Mouse (Mus musculus): ENCODE measurements around the gene Sbf2. TPM values are rescaled to one million over a fixed set of nuclear protein-coding genes. Genes with fewer than 3 reads are reported as not detected.
"Not testable (repeated sequence)": the region's sequence is repeated elsewhere in the genome, so short reads cannot be mapped to it uniquely, and the experiment has no call there.

The Sbf2 gene
- polyA plus RNA-seq, 1 experiment from 2014 or later, result 32.1 TPM

- WGBS, result 76% methylated on average over 13 of the region's 13 CpGs
- ATAC-seq (ENCODE audit: low FRiP score, low TSS enrichment), result no peak
- no peak overlapping the region for H3K9ac ChIP-seq (replicated peaks; ENCODE audit: low read length)
- H3K27me3 ChIP-seq (ENCODE audit: insufficient read depth, low read length), result peaks cover 33% of the 10 kb centered on the region
- peaks cover 41% of the 10 kb centered on the region for H3K4me1 ChIP-seq (ENCODE audit: insufficient read depth, low read length)
- H3K9me3 ChIP-seq (ENCODE audit: low read length), result no peaks in the 10 kb centered on the region
- H3K36me3 ChIP-seq (ENCODE audit: insufficient read depth, low read length), result no peaks in the 10 kb centered on the region
- no peak overlapping the region for H3K4me2 ChIP-seq (replicated peaks; ENCODE audit: low read depth, low read length)
- no peak overlapping the region for H3K4me3 ChIP-seq (ENCODE audit: low read length)
- no peak overlapping the region for H3K27ac ChIP-seq (ENCODE audit: low read length)
Observed at GRCm38 (mm10) chr7:110624961-110625360, 10.2 kb upstream of the Sbf2 start.

- Histone ChIP-seq H3K36me3 (ENCODE audit: insufficient read depth, low read length) (no peaks in the 10 kb centered on the region), H3K9me3 (ENCODE audit: low read length) (no peaks in the 10 kb centered on the region), H3K9ac (replicated peaks; ENCODE audit: low read length) (no peak overlapping the region), H3K27me3 (ENCODE audit: insufficient read depth, low read length) (peaks cover 33% of the 10 kb centered on the region), H3K4me1 (ENCODE audit: insufficient read depth, low read length) (peaks cover 35% of the 10 kb centered on the region), H3K4me3 (ENCODE audit: low read length) (no peak overlapping the region), H3K27ac (ENCODE audit: low read length) (no peak overlapping the region), H3K4me2 (replicated peaks; ENCODE audit: low read depth, low read length) (no peak overlapping the region)
- 60% methylated on average over 2 of the region's 2 CpGs for WGBS
- ATAC-seq (ENCODE audit: low FRiP score, low TSS enrichment), result no peak
Observed at GRCm38 (mm10) chr7:110624067-110624466, 9.3 kb upstream of the Sbf2 start.

GRCm38 (mm10) chr7:110619086-110619611 is 4.4 kb upstream of the Sbf2 start:
- peaks cover 5% of the 10 kb centered on the region for H3K4me1 ChIP-seq (ENCODE audit: insufficient read depth, low read length)
- no peak overlapping the region for H3K9ac ChIP-seq (replicated peaks; ENCODE audit: low read length)
- WGBS, result 41% methylated on average over 9 of the region's 9 CpGs
- ATAC-seq (ENCODE audit: low FRiP score, low TSS enrichment), result no peak
- 0 out of 2 replicates have a peak, but pooled peaks cover 2% of the 10 kb centered on the region for H3K27me3 ChIP-seq (ENCODE audit: insufficient read depth, low read length)
- no peak overlapping the region for H3K4me3 ChIP-seq (ENCODE audit: low read length)
- H3K4me2 ChIP-seq (replicated peaks; ENCODE audit: low read depth, low read length), result no peak overlapping the region
- no peak overlapping the region for H3K27ac ChIP-seq (ENCODE audit: low read length)
- no peaks in the 10 kb centered on the region for H3K36me3 ChIP-seq (ENCODE audit: insufficient read depth, low read length)
- no peaks in the 10 kb centered on the region for H3K9me3 ChIP-seq (ENCODE audit: low read length)

DNA sequence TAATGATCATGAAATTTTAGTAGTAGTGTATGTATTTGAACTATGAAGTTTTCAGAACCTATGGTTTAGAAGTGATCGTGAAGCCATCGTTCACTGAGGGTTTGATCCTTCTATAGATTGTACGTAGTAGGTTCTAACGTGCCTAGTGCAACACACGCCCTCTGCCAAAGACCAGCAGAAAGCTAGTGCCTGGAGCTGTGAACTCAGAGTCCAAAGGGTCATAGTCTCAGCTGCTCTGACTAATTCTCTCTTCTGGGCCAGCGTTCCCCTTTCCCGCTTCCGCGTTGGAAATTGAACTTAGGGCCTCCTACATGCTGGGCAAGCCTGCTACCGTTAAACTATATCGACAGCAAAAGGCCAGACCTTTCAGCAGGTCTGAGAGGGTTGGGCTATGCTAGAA is 1.1 kb upstream of the Sbf2 start:
- Histone ChIP-seq H3K9ac (replicated peaks; ENCODE audit: low read length) (no peak overlapping the region; the same call in 1 of the 2 replicates), H3K27ac (ENCODE audit: low read length) (peak overlapping the region; percentile 99), H3K4me2 (replicated peaks; ENCODE audit: low read depth, low read length) (peak overlapping the region; percentile 86), H3K4me3 (ENCODE audit: low read length) (peak overlapping the region; percentile 83), H3K36me3 (ENCODE audit: insufficient read depth, low read length) (no peaks in the 10 kb centered on the region), H3K4me1 (ENCODE audit: insufficient read depth, low read length) (peaks cover 15% of the 10 kb centered on the region), H3K27me3 (ENCODE audit: insufficient read depth, low read length) (no peaks in the 10 kb centered on the region), H3K9me3 (ENCODE audit: low read length) (no peaks in the 10 kb centered on the region)
- ATAC-seq (ENCODE audit: low FRiP score, low TSS enrichment), result no peak
- WGBS, result 18% methylated on average over 11 of the region's 11 CpGs

DNA sequence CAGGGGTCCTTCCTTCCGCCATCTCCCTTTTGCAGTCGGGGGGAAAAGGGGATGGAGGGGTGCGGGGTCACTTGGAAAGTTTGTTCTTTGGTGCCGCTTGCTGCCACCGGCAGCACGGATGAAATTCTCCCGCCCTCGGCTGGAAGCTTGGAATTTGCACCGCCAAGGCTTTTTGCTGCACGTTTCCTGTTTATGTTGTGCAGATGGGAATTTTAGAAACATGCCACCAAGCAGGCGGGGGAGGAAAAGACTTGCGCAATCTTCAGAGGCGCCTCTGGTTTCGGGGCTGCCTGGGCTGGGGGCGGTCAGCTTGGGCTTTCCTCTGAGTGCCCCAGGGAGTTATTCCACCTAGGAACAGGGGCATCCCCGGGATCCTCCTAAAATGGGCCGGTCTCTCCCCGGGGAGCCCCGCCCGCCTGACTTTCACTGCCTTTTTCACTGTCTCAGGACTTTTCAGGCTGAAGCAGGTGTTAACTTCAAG is 469 bp upstream of the Sbf2 start:
- Histone ChIP-seq H3K36me3 (ENCODE audit: insufficient read depth, low read length) (no peaks in the 10 kb centered on the region), H3K9me3 (ENCODE audit: low read length) (no peaks in the 10 kb centered on the region), H3K9ac (replicated peaks; ENCODE audit: low read length) (peak overlapping the region; percentile 96), H3K4me2 (replicated peaks; ENCODE audit: low read depth, low read length) (peak overlapping the region; percentile 86), H3K4me1 (ENCODE audit: insufficient read depth, low read length) (peaks cover 15% of the 10 kb centered on the region), H3K4me3 (ENCODE audit: low read length) (peak overlapping the region; percentile 83), H3K27ac (ENCODE audit: low read length) (peak overlapping the region; percentile 99), H3K27me3 (ENCODE audit: insufficient read depth, low read length) (no peaks in the 10 kb centered on the region)
- 0% methylated on average over 20 of the region's 20 CpGs for WGBS
- ATAC-seq (ENCODE audit: low FRiP score, low TSS enrichment), result peak; percentile 43; the same call in 1 of the 2 replicates

- Histone ChIP-seq H3K9me3 (ENCODE audit: low read length) (no peaks in the 10 kb centered on the region), H3K27me3 (ENCODE audit: insufficient read depth, low read length) (no peaks in the 10 kb centered on the region), H3K27ac (ENCODE audit: low read length) (peak overlapping the region; percentile 99), H3K4me1 (ENCODE audit: insufficient read depth, low read length) (peaks cover 15% of the 10 kb centered on the region), H3K36me3 (ENCODE audit: insufficient read depth, low read length) (no peaks in the 10 kb centered on the region), H3K4me2 (replicated peaks; ENCODE audit: low read depth, low read length) (peak overlapping the region; percentile 86), H3K4me3 (ENCODE audit: low read length) (peak overlapping the region; percentile 83), H3K9ac (replicated peaks; ENCODE audit: low read length) (peak overlapping the region; percentile 96)
- ATAC-seq (ENCODE audit: low FRiP score, low TSS enrichment), result peak; percentile 1; the same call in 1 of the 2 replicates
- 1% methylated on average over 17 of the region's 17 CpGs for WGBS
Observed at GRCm38 (mm10) chr7:110613381-110614132, 1.2 kb downstream of the Sbf2 start.

GRCm38 (mm10) chr7:110606906-110607305 is 7.8 kb downstream of the Sbf2 start:
- Histone ChIP-seq H3K9ac (replicated peaks; ENCODE audit: low read length) (no peak overlapping the region), H3K4me2 (replicated peaks; ENCODE audit: low read depth, low read length) (no peak overlapping the region)
- no peak for ATAC-seq (ENCODE audit: low FRiP score, low TSS enrichment)

GRCm38 (mm10) chr7:110605476-110605875 is 9.2 kb downstream of the Sbf2 start:
- Histone ChIP-seq H3K27ac (ENCODE audit: low read length) (no peak overlapping the region), H3K27me3 (ENCODE audit: insufficient read depth, low read length) (no peaks in the 10 kb centered on the region), H3K4me2 (replicated peaks; ENCODE audit: low read depth, low read length) (no peak overlapping the region), H3K9ac (replicated peaks; ENCODE audit: low read length) (no peak overlapping the region), H3K36me3 (ENCODE audit: insufficient read depth, low read length) (no peaks in the 10 kb centered on the region), H3K4me3 (ENCODE audit: low read length) (no peak overlapping the region), H3K9me3 (ENCODE audit: low read length) (peaks cover 3% of the 10 kb centered on the region; the same call in 1 of the 2 replicates), H3K4me1 (ENCODE audit: insufficient read depth, low read length) (0 out of 2 replicates have a peak, but pooled peaks cover 1% of the 10 kb centered on the region)
- 81% methylated on average over 4 of the region's 4 CpGs for WGBS
- ATAC-seq (ENCODE audit: low FRiP score, low TSS enrichment), result no peak

More at GRCm38 (mm10) chr7:110606906-110607305, 7.8 kb downstream of the Sbf2 start:
- 81% methylated on average over 1 of the region's 1 CpGs for WGBS
- Histone ChIP-seq H3K27ac (ENCODE audit: low read length) (no peak overlapping the region), H3K4me3 (ENCODE audit: low read length) (no peak overlapping the region), H3K36me3 (ENCODE audit: insufficient read depth, low read length) (no peaks in the 10 kb centered on the region), H3K9me3 (ENCODE audit: low read length) (peaks cover 3% of the 10 kb centered on the region; the same call in 1 of the 2 replicates), H3K4me1 (ENCODE audit: insufficient read depth, low read length) (no peaks in the 10 kb centered on the region), H3K27me3 (ENCODE audit: insufficient read depth, low read length) (no peaks in the 10 kb centered on the region)

- H3K27me3 ChIP-seq (ENCODE audit: insufficient read depth, low read length), result no peaks in the 10 kb centered on the region
- no peak overlapping the region for H3K9ac ChIP-seq (replicated peaks; ENCODE audit: low read length)
- H3K9me3 ChIP-seq (ENCODE audit: low read length), result peaks cover 6% of the 10 kb centered on the region
- no peak overlapping the region for H3K4me3 ChIP-seq (ENCODE audit: low read length)
- 0 out of 2 replicates have a peak, but pooled peaks cover 2% of the 10 kb centered on the region for H3K4me1 ChIP-seq (ENCODE audit: insufficient read depth, low read length)
- H3K27ac ChIP-seq (ENCODE audit: low read length), result no peak overlapping the region
- WGBS, result 96% methylated on average over 1 of the region's 1 CpGs
- H3K36me3 ChIP-seq (ENCODE audit: insufficient read depth, low read length), result peaks cover 7% of the 10 kb centered on the region; the same call in 1 of the 2 replicates
- no peak overlapping the region for H3K4me2 ChIP-seq (replicated peaks; ENCODE audit: low read depth, low read length)
- no peak for ATAC-seq (ENCODE audit: low FRiP score, low TSS enrichment)
Observed at GRCm38 (mm10) chr7:110597141-110597540, 17.6 kb downstream of the Sbf2 start.

DNA sequence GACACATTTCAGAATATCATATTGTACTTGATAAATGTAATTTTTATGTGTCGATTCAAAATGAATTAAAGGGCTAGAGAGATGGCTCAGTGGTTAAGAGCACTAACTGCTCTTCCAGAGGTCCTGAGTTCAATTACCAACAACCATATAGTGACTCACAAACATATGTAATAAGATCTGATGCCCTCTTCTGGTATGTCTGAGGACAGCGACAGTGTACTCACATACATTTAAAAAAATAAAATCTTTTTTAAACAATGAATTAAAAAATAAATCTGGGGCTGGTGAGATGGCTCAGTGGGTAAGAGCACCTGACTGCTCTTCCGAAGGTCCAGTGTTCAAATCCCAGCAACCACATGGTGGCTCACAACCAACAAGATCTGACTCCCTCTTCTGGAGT is 20.7 kb downstream of the Sbf2 start:
- H3K9me3 ChIP-seq (ENCODE audit: low read length); ATAC-seq (ENCODE audit: low FRiP score, low TSS enrichment); H3K36me3 ChIP-seq (ENCODE audit: insufficient read depth, low read length); H3K4me1 ChIP-seq (ENCODE audit: insufficient read depth, low read length); H3K27ac ChIP-seq (ENCODE audit: low read length); H3K4me2 ChIP-seq (replicated peaks; ENCODE audit: low read depth, low read length); H3K4me3 ChIP-seq (ENCODE audit: low read length); H3K9ac ChIP-seq (replicated peaks; ENCODE audit: low read length); H3K27me3 ChIP-seq (ENCODE audit: insufficient read depth, low read length): not testable (repeated sequence)
- 89% methylated on average over 3 of the region's 3 CpGs for WGBS
